Mouse (Mus musculus) stomach, postnatal 0 days (tissue): ENCODE measurements around the gene Cisd3.

Source experiments
- CTCF ChIP-seq: IDR thresholded peaks from 2 replicates; pipeline ENCODE4 v1.5.1; 2016; ENCODE audit warnings: antibody characterized with exemption, low read depth, mild to moderate bottlenecking, moderate library complexity
- EP300 ChIP-seq: optimal IDR thresholded peaks from 2 replicates; pipeline ENCODE3; 2016; ENCODE audit warnings: antibody characterized with exemption

DNA sequence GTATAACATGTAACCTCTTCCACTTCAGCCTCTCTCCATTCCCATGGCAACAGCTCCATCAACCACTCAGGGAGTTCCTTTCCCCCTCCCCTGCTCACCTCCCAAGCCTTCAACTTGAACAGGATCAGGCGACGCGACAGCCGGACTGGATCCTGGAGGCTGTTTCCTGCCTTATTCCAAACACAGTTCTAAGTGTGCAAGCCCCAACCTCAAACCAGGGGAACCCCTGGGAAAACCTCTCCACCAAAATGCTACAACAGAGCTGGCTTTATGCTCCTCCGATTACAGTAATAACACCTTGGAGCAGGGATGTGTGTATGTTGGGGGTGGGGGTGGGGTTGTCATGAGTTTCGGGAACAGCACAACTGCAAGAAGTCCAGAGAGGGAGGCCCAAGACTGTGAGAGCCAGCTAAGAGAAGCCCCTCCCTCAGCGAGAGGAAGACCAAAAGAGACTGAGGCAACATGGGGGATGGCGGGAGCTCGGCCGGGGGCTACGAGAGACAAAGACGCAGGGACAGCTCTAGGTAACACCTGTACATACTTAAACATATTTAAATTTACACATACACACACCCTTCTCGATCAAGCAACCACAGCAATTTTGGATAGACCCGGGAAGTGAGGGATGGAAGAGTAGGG is 12.4 kb downstream of the Cisd3 start:
- TF ChIP-seq CTCF (no peak), EP300 (no peak)
